Mouse (Mus musculus): ENCODE results near the gene Gsn.

Gene Gsn

DNA sequence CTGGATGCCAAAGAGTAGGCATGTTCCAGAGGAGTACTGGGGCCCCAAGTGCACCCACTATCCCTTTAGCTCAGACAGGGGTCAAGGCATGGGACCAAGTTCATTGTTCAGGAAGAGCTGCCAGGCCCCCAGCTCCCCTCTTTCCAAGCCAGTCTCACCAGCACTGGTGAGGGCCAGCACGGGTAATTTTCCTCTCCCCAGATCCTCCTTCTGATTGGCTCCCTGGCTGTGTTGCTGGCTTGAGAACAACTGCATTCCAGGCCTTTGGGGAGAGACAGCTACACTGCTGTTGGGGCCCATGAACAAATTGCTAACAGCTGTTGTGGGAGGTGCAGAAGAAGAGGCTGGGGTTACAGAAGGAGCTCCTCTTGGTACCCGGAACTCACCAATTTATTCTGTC lies 17.4 kb downstream of the Gsn start:
- Histone ChIP-seq H3K36me3 (ENCODE audit: insufficient read depth, low read length) (no peaks in the 10 kb centered on the region), H3K27me3 (ENCODE audit: insufficient read depth, low read length) (peaks cover 8% of the 10 kb centered on the region), H3K4me1 (replicated peaks; ENCODE audit: low read depth, low read length) (peaks cover 47% of the 10 kb centered on the region), H3K9me3 (ENCODE audit: low read length) (no peaks in the 10 kb centered on the region), H3K4me3 (replicated peaks; ENCODE audit: low read length) (no peak overlapping the region)
- TF ChIP-seq POU5F1 (IDR thresholded peaks at IDR 0.05; ENCODE audit: borderline replicate concordance, low read length) (no peak), CTCF (conservative IDR thresholded peaks at IDR 0.05; ENCODE audit: low read length) (no peak), NANOG (IDR thresholded peaks at IDR 0.05; ENCODE audit: borderline replicate concordance, low read length) (no peak)

DNA sequence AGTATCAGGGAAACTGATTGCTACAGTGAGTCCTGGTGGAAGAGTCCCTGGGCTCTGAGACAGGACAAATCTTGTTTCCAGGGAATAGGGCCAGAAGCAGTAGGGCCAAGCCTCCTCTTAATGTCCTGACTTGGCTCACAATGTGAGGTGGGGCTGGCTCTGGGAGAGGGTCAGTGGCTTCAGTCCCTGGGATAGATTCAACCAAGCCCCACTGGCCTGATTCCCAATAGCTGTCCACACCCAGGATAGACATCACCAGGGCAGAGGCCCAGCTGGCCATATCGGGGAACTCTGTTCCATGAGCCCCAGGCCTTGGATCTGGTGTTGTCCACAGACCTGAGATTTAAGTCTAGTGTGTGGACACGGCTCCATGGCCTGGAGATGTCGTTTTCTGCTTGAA lies 21.5 kb downstream of the Gsn start:
- Histone ChIP-seq H3K36me3 (ENCODE audit: insufficient read depth, low read length) (no peaks in the 10 kb centered on the region), H3K4me1 (replicated peaks; ENCODE audit: low read depth, low read length) (peaks cover 24% of the 10 kb centered on the region), H3K27me3 (ENCODE audit: insufficient read depth, low read length) (peaks cover 48% of the 10 kb centered on the region), H3K4me3 (replicated peaks; ENCODE audit: low read length) (no peak overlapping the region), H3K9me3 (ENCODE audit: low read length) (no peaks in the 10 kb centered on the region)
- TF ChIP-seq POU5F1 (IDR thresholded peaks at IDR 0.05; ENCODE audit: borderline replicate concordance, low read length) (no peak), NANOG (IDR thresholded peaks at IDR 0.05; ENCODE audit: borderline replicate concordance, low read length) (no peak), CTCF (conservative IDR thresholded peaks at IDR 0.05; ENCODE audit: low read length) (no peak)

DNA sequence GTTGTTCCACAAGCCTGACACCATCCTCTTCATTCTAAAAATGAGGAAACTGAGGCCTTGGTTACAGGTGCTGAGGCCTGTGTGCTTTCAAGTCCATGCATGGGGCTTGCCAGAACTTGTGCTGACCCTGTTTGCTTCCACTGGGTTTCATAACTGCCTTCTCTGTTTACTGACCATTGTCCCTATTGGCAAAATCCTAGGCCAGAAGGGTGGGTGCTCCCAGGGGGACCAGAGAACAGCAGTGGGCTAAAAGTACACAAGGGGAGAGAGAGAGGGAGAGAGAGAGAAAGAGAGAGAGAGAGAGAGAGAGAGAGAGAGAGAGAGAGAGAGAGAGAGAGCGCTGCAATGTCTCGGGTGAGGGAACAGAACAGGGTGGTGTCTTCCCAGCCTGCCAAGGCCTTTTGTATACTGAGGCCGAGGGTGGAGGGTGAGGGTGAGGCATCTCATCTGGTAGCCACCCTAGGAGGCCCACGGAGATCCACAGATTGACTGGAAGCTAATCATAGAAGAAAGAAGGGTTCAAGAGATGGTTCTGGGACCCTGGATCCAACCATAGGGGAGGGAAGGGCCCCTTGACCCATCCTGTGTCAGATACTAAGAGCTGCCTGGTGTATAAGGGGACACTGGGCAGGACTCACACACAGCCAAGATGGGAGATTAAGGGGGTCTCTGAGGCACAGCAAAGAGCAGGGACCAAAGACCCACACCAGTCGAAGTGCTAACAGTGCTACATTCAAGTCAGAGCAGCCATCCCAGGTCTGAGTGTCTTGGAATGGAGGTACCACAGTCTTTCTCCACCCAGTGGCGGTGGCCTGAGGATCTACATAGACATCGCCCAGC lies 22.4 kb downstream of the Gsn start:
- H3K4me1 ChIP-seq (replicated peaks; ENCODE audit: low read depth, low read length), result peaks cover 24% of the 10 kb centered on the region
- H3K4me3 ChIP-seq (replicated peaks; ENCODE audit: low read length), result no peak overlapping the region
- H3K9me3 ChIP-seq (ENCODE audit: low read length), result no peaks in the 10 kb centered on the region
- TF ChIP-seq POU5F1 (IDR thresholded peaks at IDR 0.05; ENCODE audit: borderline replicate concordance, low read length) (no peak), CTCF (conservative IDR thresholded peaks at IDR 0.05; ENCODE audit: low read length) (no peak), NANOG (IDR thresholded peaks at IDR 0.05; ENCODE audit: borderline replicate concordance, low read length) (no peak)
- peaks cover 57% of the 10 kb centered on the region for H3K27me3 ChIP-seq (ENCODE audit: insufficient read depth, low read length)
- H3K36me3 ChIP-seq (ENCODE audit: insufficient read depth, low read length), result no peaks in the 10 kb centered on the region

DNA sequence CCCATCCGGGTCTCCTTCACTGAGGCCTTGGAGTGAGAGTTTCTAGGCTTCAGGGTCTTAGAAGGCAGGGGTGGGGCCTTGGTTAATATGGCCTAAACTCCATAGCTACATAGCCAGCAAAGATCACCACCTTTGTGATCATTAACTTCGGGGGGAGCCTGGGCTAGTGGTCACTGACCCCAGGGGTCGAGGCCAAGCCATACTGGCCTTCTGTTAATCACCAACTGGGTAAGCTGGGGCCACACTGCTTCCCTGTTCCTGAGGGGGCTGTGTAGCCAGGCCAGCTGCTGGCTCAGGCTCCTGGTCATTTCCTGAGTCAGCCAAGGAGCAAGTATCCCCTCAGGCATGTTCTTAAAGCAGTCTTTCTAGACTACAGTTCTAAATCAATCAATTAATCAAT lies 23.8 kb downstream of the Gsn start:
- TF ChIP-seq NANOG (IDR thresholded peaks at IDR 0.05; ENCODE audit: borderline replicate concordance, low read length) (no peak), POU5F1 (IDR thresholded peaks at IDR 0.05; ENCODE audit: borderline replicate concordance, low read length) (no peak), CTCF (conservative IDR thresholded peaks at IDR 0.05; ENCODE audit: low read length) (no peak)
- Histone ChIP-seq H3K9me3 (ENCODE audit: low read length) (no peaks in the 10 kb centered on the region), H3K36me3 (ENCODE audit: insufficient read depth, low read length) (no peaks in the 10 kb centered on the region), H3K4me3 (replicated peaks; ENCODE audit: low read length) (no peak overlapping the region), H3K4me1 (replicated peaks; ENCODE audit: low read depth, low read length) (peaks cover 24% of the 10 kb centered on the region), H3K27me3 (ENCODE audit: insufficient read depth, low read length) (peaks cover 63% of the 10 kb centered on the region)

DNA sequence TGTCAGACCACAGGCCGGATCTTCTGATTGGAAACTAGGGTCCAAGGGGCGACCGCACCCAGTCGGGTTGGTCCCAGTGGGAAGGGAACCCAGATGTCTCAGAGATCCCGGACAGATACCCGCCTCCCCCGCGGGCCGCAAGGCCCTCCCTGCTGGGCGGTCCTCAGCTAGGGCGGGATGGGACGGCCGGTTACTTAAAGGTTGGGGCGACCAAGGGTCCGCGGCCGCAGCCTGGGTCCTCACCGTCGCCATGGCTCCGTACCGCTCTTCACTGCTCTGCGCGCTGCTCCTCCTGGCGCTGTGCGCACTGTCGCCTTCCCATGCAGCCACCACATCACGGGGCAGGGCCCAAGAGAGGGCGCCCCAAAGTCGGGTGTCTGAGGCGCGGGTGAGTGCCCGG lies 26.0 kb downstream of the Gsn start:
- TF ChIP-seq NANOG (IDR thresholded peaks at IDR 0.05; ENCODE audit: borderline replicate concordance, low read length), result no peak
- H3K27me3 ChIP-seq (ENCODE audit: insufficient read depth, low read length), result peaks cover 78% of the 10 kb centered on the region
- H3K4me3 ChIP-seq (replicated peaks; ENCODE audit: low read length), result peak overlapping the region; percentile 79
- H3K36me3 ChIP-seq (ENCODE audit: insufficient read depth, low read length), result no peaks in the 10 kb centered on the region
- no peaks in the 10 kb centered on the region for H3K9me3 ChIP-seq (ENCODE audit: low read length)
- peaks cover 24% of the 10 kb centered on the region for H3K4me1 ChIP-seq (replicated peaks; ENCODE audit: low read depth, low read length)

DNA sequence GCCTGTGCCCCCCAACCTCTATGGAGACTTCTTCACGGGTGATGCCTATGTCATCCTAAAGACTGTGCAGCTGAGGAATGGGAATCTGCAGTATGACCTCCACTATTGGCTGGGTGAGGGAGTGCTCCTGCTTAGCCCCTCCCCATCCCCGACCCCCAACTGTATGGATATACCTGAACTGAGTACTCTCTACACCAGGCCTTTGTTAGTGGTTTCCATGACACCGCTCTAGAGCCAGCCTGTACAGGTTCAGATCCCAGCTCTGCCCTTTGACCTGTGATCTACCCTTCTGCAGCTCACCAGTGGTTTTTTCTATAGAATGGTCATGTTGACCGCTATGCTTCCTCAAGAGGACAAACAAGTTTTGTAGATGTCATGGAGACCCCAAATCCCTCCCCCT lies 27.8 kb downstream of the Gsn start:
- peaks cover 70% of the 10 kb centered on the region for H3K27me3 ChIP-seq (ENCODE audit: insufficient read depth, low read length)
- no peaks in the 10 kb centered on the region for H3K9me3 ChIP-seq (ENCODE audit: low read length)
- no peaks in the 10 kb centered on the region for H3K36me3 ChIP-seq (ENCODE audit: insufficient read depth, low read length)
- no peak for TF ChIP-seq POU5F1 (IDR thresholded peaks at IDR 0.05; ENCODE audit: borderline replicate concordance, low read length)
- TF ChIP-seq NANOG (IDR thresholded peaks at IDR 0.05; ENCODE audit: borderline replicate concordance, low read length), result no peak
- no peak for TF ChIP-seq CTCF (conservative IDR thresholded peaks at IDR 0.05; ENCODE audit: low read length)
- peaks cover 24% of the 10 kb centered on the region for H3K4me1 ChIP-seq (replicated peaks; ENCODE audit: low read depth, low read length)
- H3K4me3 ChIP-seq (replicated peaks; ENCODE audit: low read length), result no peak overlapping the region

DNA sequence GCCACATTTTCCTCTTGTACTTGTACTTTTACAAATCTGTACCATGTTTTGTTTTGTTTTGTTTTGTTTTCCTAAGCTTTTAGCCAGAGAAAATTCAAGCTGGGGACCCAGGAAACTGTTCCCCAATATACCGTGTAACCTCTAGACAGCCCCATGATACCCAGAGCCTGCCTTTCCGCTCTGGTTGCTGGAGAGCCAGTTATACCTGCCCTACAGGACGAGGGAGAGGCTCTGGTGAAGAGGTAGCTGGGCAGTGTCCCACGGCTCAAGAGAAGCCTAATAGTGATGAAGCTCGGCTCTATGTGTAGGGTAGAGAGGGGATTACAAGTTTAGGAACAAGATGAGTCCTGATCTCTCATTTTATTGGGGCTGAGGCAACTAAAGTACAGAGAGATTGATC lies 29.0 kb downstream of the Gsn start:
- TF ChIP-seq CTCF (conservative IDR thresholded peaks at IDR 0.05; ENCODE audit: low read length) (no peak), NANOG (IDR thresholded peaks at IDR 0.05; ENCODE audit: borderline replicate concordance, low read length) (no peak), POU5F1 (IDR thresholded peaks at IDR 0.05; ENCODE audit: borderline replicate concordance, low read length) (no peak)
- Histone ChIP-seq H3K27me3 (ENCODE audit: insufficient read depth, low read length) (peaks cover 58% of the 10 kb centered on the region), H3K4me3 (replicated peaks; ENCODE audit: low read length) (no peak overlapping the region), H3K36me3 (ENCODE audit: insufficient read depth, low read length) (no peaks in the 10 kb centered on the region), H3K9me3 (ENCODE audit: low read length) (no peaks in the 10 kb centered on the region), H3K4me1 (replicated peaks; ENCODE audit: low read depth, low read length) (peaks cover 24% of the 10 kb centered on the region)

DNA sequence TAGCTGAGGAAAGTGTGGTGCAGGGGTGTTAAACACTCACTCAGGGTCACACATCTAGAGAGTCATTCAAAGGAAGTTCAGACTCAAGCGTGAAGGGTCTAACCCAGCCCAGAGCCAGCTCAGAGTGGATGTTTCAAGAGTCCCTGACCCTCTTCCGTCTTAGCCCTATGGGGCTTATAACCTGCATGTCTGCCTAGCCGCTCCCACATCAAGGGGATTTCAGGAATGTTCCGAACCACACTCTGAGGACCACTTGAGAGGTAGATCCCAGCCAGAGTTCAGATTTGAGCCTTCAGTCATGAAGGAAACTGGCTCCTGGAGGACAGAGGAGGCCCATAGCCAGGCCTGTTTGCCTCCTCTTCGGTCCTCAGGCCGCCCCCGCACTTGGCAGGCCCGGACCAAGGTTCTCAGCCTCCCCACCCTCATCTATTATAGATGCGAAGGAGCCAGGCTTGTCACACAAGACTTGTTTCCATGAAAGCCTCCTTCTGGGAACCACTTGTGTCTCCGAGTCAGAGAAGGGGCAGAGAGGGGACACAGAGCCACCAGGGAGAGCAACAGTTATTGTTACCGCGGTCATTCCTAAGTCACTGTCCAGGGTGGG lies 30.9 kb downstream of the Gsn start:
- no peaks in the 10 kb centered on the region for H3K9me3 ChIP-seq (ENCODE audit: low read length)
- peaks cover 17% of the 10 kb centered on the region for H3K4me1 ChIP-seq (replicated peaks; ENCODE audit: low read depth, low read length)
- no peak overlapping the region for H3K4me3 ChIP-seq (replicated peaks; ENCODE audit: low read length)
- peaks cover 39% of the 10 kb centered on the region for H3K27me3 ChIP-seq (ENCODE audit: insufficient read depth, low read length)
- H3K36me3 ChIP-seq (ENCODE audit: insufficient read depth, low read length), result no peaks in the 10 kb centered on the region
- TF ChIP-seq CTCF (conservative IDR thresholded peaks at IDR 0.05; ENCODE audit: low read length), result no peak
- no peak for TF ChIP-seq POU5F1 (IDR thresholded peaks at IDR 0.05; ENCODE audit: borderline replicate concordance, low read length)
- no peak for TF ChIP-seq NANOG (IDR thresholded peaks at IDR 0.05; ENCODE audit: borderline replicate concordance, low read length)
